In genomic region chr1:41652210-41652609, GRCm38 (mm10) we compare ENCODE assay signal across 10 mouse cellular contexts.
A peak's percentile ranks its signal among the peaks of the same experiment; 100 is the strongest.
DNase-seq lines count a peak whose midpoint lies in the region; ATAC-seq and TF ChIP-seq lines count a peak whose summit lies in the region.
"Had no signal": no experiment of that assay in that cellular context is flagged by ENCODE, and none has a peak within 500 bp of the region (broad histone marks: within the 10 kb centered on the region; RNA-seq: fewer than 3 reads in every experiment).

No protein-coding gene starts in this region.

- WGBS in lung, embryonic 14.5 days: 43% methylated on average over 3 of the region's 3 CpGs
- 17% methylated on average over 3 of the region's 3 CpGs for WGBS in midbrain, postnatal 0 days

- no peak overlapping the region for H3K9ac ChIP-seq in lung, embryonic 14.5 days
- no peak overlapping the region for H3K9ac ChIP-seq in midbrain, postnatal 0 days (replicated peaks; ENCODE audit: low read length, poor library complexity, severe bottlenecking)
- H3K9ac ChIP-seq: embryonic facial prominence, embryonic 12.5 days had no signal

- H3K27ac ChIP-seq in lung, embryonic 14.5 days (ENCODE audit: low read depth): peak overlapping the region; percentile 58; the same call in 1 of the 2 replicates
- H3K27ac ChIP-seq in midbrain, postnatal 0 days (ENCODE audit: low read depth, low read length): no peak overlapping the region
- H3K27ac ChIP-seq: embryonic facial prominence, embryonic 12.5 days had no signal

- no peak overlapping the region for H3K4me3 ChIP-seq in lung, embryonic 14.5 days (ENCODE audit: low read depth, low read length)
- no peak overlapping the region for H3K4me3 ChIP-seq in midbrain, postnatal 0 days (ENCODE audit: low read depth, low read length)
- H3K4me3 ChIP-seq: embryonic facial prominence, embryonic 12.5 days had no signal

- no peak for ATAC-seq in lung, embryonic 14.5 days (ENCODE audit: insufficient read depth)
- no peak for ATAC-seq in midbrain, postnatal 0 days (ENCODE audit: low FRiP score)
- ATAC-seq: activated CD4-positive, CD25-positive, alpha-beta regulatory T cell, adult 4 months had no signal

- no peaks in the 10 kb centered on the region for H3K36me3 ChIP-seq in lung, embryonic 14.5 days (ENCODE audit: insufficient read depth)
- no peaks in the 10 kb centered on the region for H3K36me3 ChIP-seq in midbrain, postnatal 0 days (ENCODE audit: insufficient read depth, low read length)
- H3K36me3 ChIP-seq: embryonic facial prominence, embryonic 12.5 days had no signal

- H3K27me3 ChIP-seq in lung, embryonic 14.5 days (ENCODE audit: insufficient read depth, low read length): no peaks in the 10 kb centered on the region
- no peaks in the 10 kb centered on the region for H3K27me3 ChIP-seq in midbrain, postnatal 0 days (ENCODE audit: insufficient read depth, low read length)
- H3K27me3 ChIP-seq: embryonic facial prominence, embryonic 12.5 days had no signal

- H3K9me3 ChIP-seq in lung, embryonic 14.5 days (ENCODE audit: low read depth, low read length): no peaks in the 10 kb centered on the region
- H3K9me3 ChIP-seq in midbrain, postnatal 0 days (ENCODE audit: low read length): no peaks in the 10 kb centered on the region
- H3K9me3 ChIP-seq: embryonic facial prominence, embryonic 12.5 days had no signal

- no peaks in the 10 kb centered on the region for H3K4me1 ChIP-seq in lung, embryonic 14.5 days (ENCODE audit: insufficient read depth)
- H3K4me1 ChIP-seq in midbrain, postnatal 0 days (ENCODE audit: insufficient read depth, low read length): no peaks in the 10 kb centered on the region; the same call in 1 of the 2 replicates

- peak; percentile 26 for DNase-seq in embryo, embryonic 10 days (ENCODE audit: low spot score)
- no peak for DNase-seq in embryo, embryonic 11 days
- no peak for DNase-seq in lung, embryonic 14.5 days
- DNase-seq in lung, postnatal 10 days: no peak
- peak; percentile 84 for DNase-seq in hindlimb bud, embryonic 11.5 days (ENCODE audit: extremely low spot score, low read depth, low spot score)
- peak; percentile 4 for DNase-seq in midbrain, postnatal 0 days (ENCODE audit: low spot score)
- DNase-seq in right cerebral cortex, postnatal 10 days (ENCODE audit: low spot score in 2 of 2): no peak
- DNase-seq in cerebellum, postnatal 4 days (ENCODE audit: low spot score in 2 of 2): no peak

- H3K4me2 ChIP-seq in lung, embryonic 14.5 days: peak overlapping the region; percentile 32; the same call in 1 of the 2 replicates
- H3K4me2 ChIP-seq in midbrain, postnatal 0 days (ENCODE audit: low read depth, low read length, poor library complexity, severe bottlenecking): no peak overlapping the region
- H3K4me2 ChIP-seq: embryonic facial prominence, embryonic 12.5 days had no signal

- no peak for TF ChIP-seq CTCF in lung, embryonic 14.5 days (IDR thresholded peaks at IDR 0.05; ENCODE audit: low read depth)
- TF ChIP-seq CTCF in midbrain, postnatal 0 days (IDR thresholded peaks at IDR 0.05): no peak

Comparison
In these comparisons a context has a peak if more than half of its experiments do, and no peak if none do; other contexts are left out.
1. DNase-seq: peak in embryo, embryonic 10 days (single experiment), hindlimb bud, embryonic 11.5 days (single experiment) and midbrain, postnatal 0 days (single experiment); none in embryo, embryonic 11 days (single experiment), lung, embryonic 14.5 days (single experiment), lung, postnatal 10 days (single experiment), right cerebral cortex, postnatal 10 days (0 of 2) and cerebellum, postnatal 4 days (0 of 2).